Mouse (Mus musculus) kidney, postnatal 36 days (tissue): ENCODE data around the gene Wnt10a.
"Not testable (repeated sequence)": the region's sequence is repeated elsewhere in the genome, so short reads cannot be mapped to it uniquely, and the experiment has no call there.

ENCODE experiments used
- DNase-seq, 2 experiments: peaks; one replicate each; pipeline ENCODE4 v3.0.0; 2021 to 2022; ENCODE audit warnings: mixed read lengths in 2 of 2

The Wnt10a gene

DNA sequence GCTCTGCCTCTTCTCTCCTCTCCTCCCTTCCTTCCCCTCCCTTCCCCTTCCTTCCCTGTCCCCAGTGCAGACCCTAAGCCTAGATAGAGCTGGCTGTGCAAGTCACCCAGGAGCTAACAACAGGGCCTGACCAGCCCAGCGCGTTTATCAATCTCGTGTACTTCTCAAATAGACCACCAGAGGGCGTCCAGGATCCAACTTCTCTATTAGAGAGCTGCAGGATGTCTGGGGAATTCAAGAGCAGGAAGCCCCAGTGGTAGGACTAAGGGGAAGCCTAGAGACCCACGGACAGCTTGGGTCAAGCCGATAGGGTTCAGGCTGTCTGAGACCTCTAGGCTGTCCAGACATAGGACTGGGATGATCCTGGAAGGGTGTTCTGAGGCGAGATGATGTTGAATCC, 3.5 kb upstream of the Wnt10a start:
- DNase-seq: peak; percentile 78 to 88

DNA sequence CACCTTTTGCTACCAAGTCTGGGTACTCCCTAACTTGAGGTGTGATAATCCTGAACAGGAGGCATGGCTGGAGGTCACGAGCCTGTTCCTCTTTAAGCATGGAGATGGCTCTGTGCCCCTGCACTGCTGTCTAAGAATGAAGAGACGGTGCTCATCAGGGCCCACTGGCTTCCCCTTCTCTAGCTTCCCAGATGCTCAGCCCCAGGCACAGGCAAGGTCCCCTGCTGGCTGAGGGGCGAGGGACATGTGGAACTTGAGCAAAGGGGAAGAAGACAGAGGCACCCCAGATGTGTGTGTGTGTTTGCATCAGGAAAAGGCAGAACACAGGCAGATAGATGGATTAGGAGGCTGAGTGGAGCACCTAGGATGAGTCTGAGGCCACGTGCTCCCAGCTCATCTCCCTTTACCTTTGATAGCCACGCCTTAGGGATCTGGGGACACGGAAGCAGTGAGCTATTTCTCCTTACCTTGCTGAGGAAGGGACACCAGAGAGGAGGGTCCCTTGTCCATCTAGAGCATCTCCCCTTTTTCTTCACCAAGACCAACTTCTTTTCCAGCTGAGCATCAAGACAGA, 2.6 kb upstream of the Wnt10a start:
- no peak for DNase-seq

- no peak for DNase-seq
These were observed 1.2 kb upstream of the Wnt10a start for GRCm38 (mm10) chr1:74790095-74790494.

GRCm38 (mm10) chr1:74792831-74793660, 1.7 kb downstream of the Wnt10a start:
- no peak for DNase-seq

DNA sequence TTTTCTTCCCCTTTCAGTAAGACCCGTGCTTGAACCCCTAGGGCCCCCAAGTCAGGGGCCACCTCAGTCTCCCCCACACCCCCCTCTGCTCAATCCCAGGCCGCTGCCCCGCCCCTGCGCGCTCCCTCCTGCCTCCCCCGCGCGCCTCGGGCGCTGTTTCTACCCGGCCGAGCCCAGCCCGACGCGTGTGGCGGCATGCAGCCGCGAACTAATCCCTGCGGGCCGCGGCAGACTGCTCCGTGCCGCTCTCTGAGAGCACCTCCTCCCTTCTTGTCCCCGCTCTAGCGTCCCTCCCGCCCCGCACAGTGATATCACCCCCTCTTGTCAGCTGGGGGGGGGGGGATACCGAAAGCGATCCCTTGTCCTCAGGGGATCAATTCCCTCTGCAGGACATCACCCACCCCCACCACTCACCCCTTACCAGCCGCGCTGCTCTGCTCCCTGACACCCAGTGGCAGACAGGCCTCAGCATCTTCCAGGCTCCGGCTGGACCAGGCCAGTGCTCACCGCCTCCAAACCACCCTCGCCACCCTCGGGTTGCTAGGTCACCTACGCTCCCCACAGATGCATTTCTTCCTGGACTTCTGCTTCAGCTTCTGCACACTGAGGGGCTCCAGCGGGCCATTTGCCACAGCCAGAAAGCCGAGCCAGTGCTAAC, 3.3 kb downstream of the Wnt10a start:
- peak in 1 of 2 experiments; percentile 51 for DNase-seq

- DNase-seq: no peak
These were observed 3.8 kb downstream of the Wnt10a start for GRCm38 (mm10) chr1:74795145-74795529.

DNA sequence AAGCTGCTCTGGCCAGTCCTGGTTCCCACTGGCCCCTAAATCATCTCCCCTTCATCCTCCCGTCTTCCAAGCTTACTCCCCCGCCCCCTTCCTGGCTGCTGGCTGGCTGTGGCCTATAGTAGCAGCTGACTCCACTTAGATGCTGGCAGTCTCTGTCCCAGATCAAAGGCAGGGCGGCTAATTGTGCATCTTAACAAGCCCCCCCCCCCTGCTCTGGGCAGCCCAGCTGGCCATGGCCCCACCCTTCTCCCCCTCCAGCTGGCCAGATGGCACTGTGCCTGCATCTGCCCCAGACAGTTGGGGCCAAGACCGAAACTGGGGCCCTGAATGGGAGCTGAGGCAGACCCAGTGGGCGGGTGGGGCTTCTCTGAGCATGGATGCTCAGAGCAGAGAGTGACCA, 6.1 kb downstream of the Wnt10a start:
- DNase-seq: no peak

DNA sequence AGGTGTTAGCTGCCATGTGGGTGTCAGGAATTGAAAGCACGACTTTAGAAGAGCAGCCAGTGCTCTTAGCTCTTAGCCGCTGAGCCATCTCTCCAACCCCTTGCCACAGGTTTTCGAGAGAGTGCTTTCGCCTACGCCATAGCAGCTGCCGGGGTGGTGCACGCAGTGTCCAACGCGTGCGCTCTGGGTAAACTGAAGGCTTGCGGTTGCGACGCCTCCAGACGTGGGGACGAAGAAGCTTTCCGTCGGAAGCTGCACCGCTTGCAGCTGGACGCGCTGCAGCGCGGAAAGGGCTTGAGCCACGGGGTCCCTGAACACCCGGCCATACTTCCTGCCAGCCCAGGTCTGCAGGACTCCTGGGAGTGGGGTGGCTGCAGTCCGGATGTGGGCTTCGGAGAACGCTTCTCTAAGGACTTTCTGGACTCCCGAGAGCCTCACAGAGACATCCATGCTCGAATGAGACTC, 9.1 kb downstream of the Wnt10a start:
- DNase-seq: no peak

DNA sequence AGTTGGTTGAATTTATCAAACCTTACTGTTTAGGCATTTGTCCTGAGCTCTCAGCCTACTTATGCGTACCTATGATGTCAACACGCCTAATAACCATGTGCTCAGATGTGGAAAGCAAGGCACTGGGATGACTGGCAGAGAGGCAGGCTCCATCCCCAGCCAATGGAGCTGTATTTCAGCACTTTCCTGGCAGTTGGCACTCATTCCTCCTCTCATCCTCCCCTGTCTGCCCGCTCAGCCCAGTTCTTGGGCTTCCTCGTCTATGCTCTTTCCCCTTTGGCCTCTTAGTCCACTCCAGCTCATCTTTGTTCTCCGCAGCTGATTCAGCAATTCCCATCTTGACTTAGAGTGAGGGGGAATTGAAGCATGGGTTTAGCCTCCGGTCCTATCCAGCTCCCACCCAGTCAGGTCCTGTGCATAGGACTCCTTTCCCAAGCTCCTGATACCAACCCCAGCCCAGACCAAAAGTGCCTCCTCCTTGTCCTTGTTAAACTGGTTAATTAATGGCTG, 10.4 kb downstream of the Wnt10a start:
- DNase-seq: no peak

GRCm38 (mm10) chr1:74802795-74803656, 11.7 kb downstream of the Wnt10a start:
- DNase-seq: peak; percentile 82 to 90

GRCm38 (mm10) chr1:74804211-74804870, 13.0 kb downstream of the Wnt10a start:
- DNase-seq: no peak

- no peak for DNase-seq
These were observed 14.1 kb downstream of the Wnt10a start for GRCm38 (mm10) chr1:74805340-74805835.

DNA sequence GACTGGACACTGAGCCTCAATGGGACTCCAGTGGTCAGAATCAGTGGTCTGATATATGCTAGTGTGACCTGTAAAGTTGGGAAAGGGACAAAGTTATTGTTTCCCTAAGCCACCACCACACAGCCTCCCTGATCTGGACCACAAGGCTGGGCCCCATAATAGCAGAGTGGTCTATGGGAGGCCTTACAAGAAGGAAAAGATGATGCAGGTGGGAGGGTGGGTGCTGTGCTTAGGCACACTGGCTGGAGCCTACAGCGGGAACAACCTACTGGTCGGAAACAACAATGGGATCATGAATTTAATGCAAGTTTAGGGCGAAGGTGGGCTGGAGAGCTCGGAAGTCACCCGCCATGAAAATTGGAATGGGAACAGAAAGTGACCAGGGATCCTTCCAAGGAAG, 14.5 kb downstream of the Wnt10a start:
- DNase-seq: no peak

GRCm38 (mm10) chr1:74806360-74807311, 15.3 kb downstream of the Wnt10a start:
- peak in 1 of 2 experiments; percentile 16 for DNase-seq

DNA sequence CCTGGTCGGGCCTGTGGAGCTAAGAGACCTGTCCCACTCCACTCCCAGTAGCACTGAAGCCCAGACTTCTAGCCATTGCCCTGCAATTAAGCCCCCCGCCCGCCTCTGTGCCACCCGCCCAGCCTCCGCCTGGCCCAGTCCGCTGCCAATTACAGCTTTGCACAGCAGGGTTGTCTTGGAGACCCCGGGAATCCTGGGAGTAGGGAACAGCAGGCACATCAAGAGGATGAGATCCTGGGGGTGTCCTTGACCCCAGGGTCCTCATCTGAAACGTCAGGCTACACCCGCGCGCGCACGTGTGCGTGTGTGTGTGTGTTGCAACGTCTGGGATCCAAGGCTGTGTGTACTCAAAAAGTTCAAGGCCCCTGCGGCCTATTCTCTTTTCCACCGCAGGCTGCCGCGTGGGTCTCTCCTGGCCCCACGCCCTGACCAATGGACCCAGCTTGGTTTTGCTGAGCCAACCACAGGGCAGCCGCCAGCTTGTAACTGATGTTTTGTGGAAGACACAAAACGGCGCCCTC, 16.3 kb downstream of the Wnt10a start:
- DNase-seq: no peak

GRCm38 (mm10) chr1:74808078-74808477, 16.8 kb downstream of the Wnt10a start:
- peak; percentile 89 to 95 for DNase-seq

DNA sequence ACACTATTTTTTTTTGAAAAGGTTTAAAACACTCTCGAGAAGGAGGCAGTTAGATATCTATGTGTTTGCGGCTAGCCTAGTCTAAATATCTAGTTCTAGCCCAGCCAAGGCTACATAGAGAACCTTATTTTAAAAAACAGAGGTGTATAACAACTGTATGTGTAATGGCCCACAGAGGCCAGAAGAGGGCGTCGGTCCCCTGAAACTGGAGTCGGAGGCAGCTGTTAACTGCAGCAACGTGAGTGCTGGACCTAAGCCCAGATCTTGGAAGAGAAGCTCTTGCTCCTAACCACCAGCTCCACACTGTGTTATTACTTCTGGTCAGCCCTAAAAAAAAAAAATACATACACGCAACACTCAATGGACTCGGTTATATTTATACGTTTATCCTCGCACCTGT, 17.7 kb downstream of the Wnt10a start:
- no peak for DNase-seq

- peak in 1 of 2 experiments; percentile 18 for DNase-seq
These were observed 23.8 kb downstream of the Wnt10a start for GRCm38 (mm10) chr1:74814931-74815647.

- not testable (repeated sequence) for DNase-seq
These were observed 24.6 kb downstream of the Wnt10a start for GRCm38 (mm10) chr1:74815965-74816364.
